Comparison of ENCODE assay signal across 8 mouse cellular contexts in the genomic region with DNA sequence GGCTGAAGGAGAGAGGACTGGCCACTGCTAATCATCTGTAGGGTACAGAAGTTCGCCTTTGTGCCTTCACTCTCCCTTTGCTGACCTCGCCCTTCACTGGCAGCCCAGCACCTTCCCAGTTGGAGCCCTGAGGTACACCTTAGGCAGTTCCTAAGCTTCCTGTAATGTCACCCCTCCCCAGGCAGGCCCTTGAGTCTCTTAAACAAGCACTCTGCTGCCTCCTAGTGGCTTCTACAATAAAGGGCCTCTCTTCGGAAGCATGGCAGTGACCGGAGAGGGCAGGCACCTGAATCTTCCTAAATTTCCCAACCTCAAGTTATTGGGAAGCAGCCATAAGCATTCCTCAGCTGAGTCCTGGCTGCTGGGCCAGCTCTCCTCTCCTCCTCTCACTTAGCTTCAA. TPM values are rescaled to one million over a fixed set of nuclear protein-coding genes. Genes with fewer than 3 reads are reported as not detected.
DNase-seq lines count a peak whose midpoint lies in the region; ATAC-seq and TF ChIP-seq lines count a peak whose summit lies in the region.

No protein-coding gene starts in this region.

- 14% methylated on average over 4 of the region's 4 CpGs for WGBS in forebrain, embryonic 16.5 days
- WGBS in hindbrain, postnatal 0 days, result 15% methylated on average over 4 of the region's 4 CpGs
- 13% methylated on average over 4 of the region's 4 CpGs for WGBS in stomach, embryonic 15.5 days

- no peaks in the 10 kb centered on the region for H3K36me3 ChIP-seq in forebrain, embryonic 16.5 days (ENCODE audit: control insufficient read depth, insufficient read depth)
- H3K36me3 ChIP-seq in hindbrain, postnatal 0 days (ENCODE audit: insufficient read depth, low read length), result no peaks in the 10 kb centered on the region
- no peaks in the 10 kb centered on the region for H3K36me3 ChIP-seq in stomach, embryonic 15.5 days

- no peaks in the 10 kb centered on the region for H3K9me3 ChIP-seq in forebrain, embryonic 16.5 days (ENCODE audit: control insufficient read depth, low read length)
- H3K9me3 ChIP-seq in hindbrain, postnatal 0 days (ENCODE audit: low read length), result no peaks in the 10 kb centered on the region
- no peaks in the 10 kb centered on the region for H3K9me3 ChIP-seq in stomach, embryonic 15.5 days

- H3K9ac ChIP-seq in forebrain, embryonic 16.5 days (replicated peaks; ENCODE audit: low read depth, low read length), result no peak overlapping the region
- H3K9ac ChIP-seq in hindbrain, postnatal 0 days (replicated peaks; ENCODE audit: low read length), result no peak overlapping the region
- H3K9ac ChIP-seq in stomach, embryonic 15.5 days, result no peak overlapping the region

- ATAC-seq in forebrain, embryonic 16.5 days, result 0 out of 2 replicates have a peak, but pooled peaks have one; percentile 31
- peak; percentile 58 for ATAC-seq in hindbrain, postnatal 0 days
- peak; percentile 95 for ATAC-seq in megakaryocyte-erythroid progenitor cell, adult 5-6 weeks (replicated peaks; ENCODE audit: low FRiP score, low TSS enrichment, poor library complexity, severe bottlenecking)
- ATAC-seq in stomach, embryonic 15.5 days (ENCODE audit: insufficient read depth, low FRiP score, low read depth), result peak; percentile 58; the same call in 1 of the 2 replicates

- no peaks in the 10 kb centered on the region; the same call in 1 of the 2 replicates for H3K27me3 ChIP-seq in forebrain, embryonic 16.5 days (replicated peaks; ENCODE audit: control insufficient read depth, insufficient read depth, low read length)
- H3K27me3 ChIP-seq in hindbrain, postnatal 0 days (ENCODE audit: insufficient read depth, low read length), result no peaks in the 10 kb centered on the region
- H3K27me3 ChIP-seq in stomach, embryonic 15.5 days (replicated peaks), result no peaks in the 10 kb centered on the region

- TF ChIP-seq CTCF in hindbrain, postnatal 0 days (IDR thresholded peaks at IDR 0.05; ENCODE audit: low read depth), result peak; percentile 83

- no peak overlapping the region for H3K4me3 ChIP-seq in forebrain, embryonic 16.5 days (replicated peaks; ENCODE audit: low read length)
- no peak overlapping the region for H3K4me3 ChIP-seq in hindbrain, postnatal 0 days (ENCODE audit: low read length)
- no peak overlapping the region for H3K4me3 ChIP-seq in stomach, embryonic 15.5 days (replicated peaks)

- intact Hi-C loops in left cerebral cortex, postnatal 10 days (cut with DNase I), result no loop called here

- no peaks in the 10 kb centered on the region for H3K4me1 ChIP-seq in forebrain, embryonic 16.5 days (replicated peaks; ENCODE audit: control insufficient read depth, insufficient read depth, low read length)
- H3K4me1 ChIP-seq in hindbrain, postnatal 0 days (ENCODE audit: insufficient read depth, low read length), result no peaks in the 10 kb centered on the region
- no peaks in the 10 kb centered on the region for H3K4me1 ChIP-seq in stomach, embryonic 15.5 days

- DNase-seq in urinary bladder, postnatal 25 days (ENCODE audit: low spot score), result peak; percentile 64
- no peak for DNase-seq in urinary bladder, postnatal 10 days (ENCODE audit: low spot score)
- peak; percentile 58 for DNase-seq in cerebellum, adult 11-12 months
- DNase-seq in hindbrain, postnatal 0 days (ENCODE audit: low spot score), result peak; percentile 88
- peak; percentile 67 to 78 for DNase-seq in left cerebral cortex, postnatal 10 days (ENCODE audit: extremely low spot score in 1 of 2, low spot score in 2 of 2)

- no peak overlapping the region for H3K4me2 ChIP-seq in forebrain, embryonic 16.5 days (ENCODE audit: low read length)
- H3K4me2 ChIP-seq in hindbrain, postnatal 0 days (ENCODE audit: low read depth, low read length), result no peak overlapping the region
- no peak overlapping the region for H3K4me2 ChIP-seq in stomach, embryonic 15.5 days

- H3K27ac ChIP-seq in forebrain, embryonic 16.5 days (ENCODE audit: low read length), result no peak overlapping the region
- no peak overlapping the region for H3K27ac ChIP-seq in hindbrain, postnatal 0 days
- H3K27ac ChIP-seq in stomach, embryonic 15.5 days, result no peak overlapping the region

RNA-seq across cellular contexts. Expression of a gene that starts 13.9 kb away (rescaled TPM):
- 207 and 220 TPM in 2 replicates for polyA plus RNA-seq in forebrain, embryonic 16.5 days (2015; fragmentation: Nextera tagmentation; extraction: Ambion mirVana)
- total RNA-seq in hindbrain, postnatal 0 days (2014; rRNA removed), result 228 and 229 TPM in 2 replicates
- 199 and 206 TPM in 2 replicates for polyA plus RNA-seq in hindbrain, postnatal 0 days (2015; fragmentation: Nextera tagmentation; extraction: Ambion mirVana)
- 100 to 1,000 TPM; 116 to 127 TPM for total RNA-seq in left cerebral cortex, postnatal 10 days (2021)
- total RNA-seq in megakaryocyte-erythroid progenitor cell, adult 5-6 weeks (2014; fragmentation: Nextera tagmentation), result 59.7 and 60.4 TPM in 2 replicates
- total RNA-seq in megakaryocyte-erythroid progenitor cell, adult 5-6 weeks (2017), result 23.4 and 35.3 TPM in 2 replicates
- 107 and 122 TPM in 2 replicates for polyA plus RNA-seq in stomach, embryonic 15.5 days (2015; fragmentation: Nextera tagmentation; extraction: Ambion mirVana)

RNA-seq across cellular contexts. Expression of a gene that starts 29.2 kb away (rescaled TPM):
- 111 and 129 TPM in 2 replicates for polyA plus RNA-seq in forebrain, embryonic 16.5 days (2015; fragmentation: Nextera tagmentation; extraction: Ambion mirVana)
- 90.2 and 94.2 TPM in 2 replicates for total RNA-seq in hindbrain, postnatal 0 days (2014; rRNA removed)
- 101 and 110 TPM in 2 replicates for polyA plus RNA-seq in hindbrain, postnatal 0 days (2015; fragmentation: Nextera tagmentation; extraction: Ambion mirVana)
- total RNA-seq in left cerebral cortex, postnatal 10 days (2021), result 100 to 1,000 TPM; 101 to 105 TPM
- 26.2 and 41.2 TPM in 2 replicates for total RNA-seq in megakaryocyte-erythroid progenitor cell, adult 5-6 weeks (2014; fragmentation: Nextera tagmentation)
- 1.4 and 3.5 TPM in 2 replicates for total RNA-seq in megakaryocyte-erythroid progenitor cell, adult 5-6 weeks (2017)
- 42.8 and 46.3 TPM in 2 replicates for polyA plus RNA-seq in stomach, embryonic 15.5 days (2015; fragmentation: Nextera tagmentation; extraction: Ambion mirVana)

RNA-seq across cellular contexts. Expression of a gene that starts 30.0 kb away (rescaled TPM):
- polyA plus RNA-seq in forebrain, embryonic 16.5 days (2015; fragmentation: Nextera tagmentation; extraction: Ambion mirVana), result 0.42 and 0.50 TPM in 2 replicates
- total RNA-seq in hindbrain, postnatal 0 days (2014; rRNA removed), result 0.86 and 1.3 TPM in 2 replicates
- 1.3 and 1.4 TPM in 2 replicates for polyA plus RNA-seq in hindbrain, postnatal 0 days (2015; fragmentation: Nextera tagmentation; extraction: Ambion mirVana)
- total RNA-seq in left cerebral cortex, postnatal 10 days (2021), result 1 to 10 TPM; 1.4 to 1.5 TPM
- not detected in 2 replicates for total RNA-seq in megakaryocyte-erythroid progenitor cell, adult 5-6 weeks (2014; fragmentation: Nextera tagmentation)
- total RNA-seq in megakaryocyte-erythroid progenitor cell, adult 5-6 weeks (2017), result not detected in 2 replicates
- polyA plus RNA-seq in stomach, embryonic 15.5 days (2015; fragmentation: Nextera tagmentation; extraction: Ambion mirVana), result 0.06 and 0.23 TPM in 2 replicates

RNA-seq across cellular contexts. Expression of a gene that starts 41.0 kb away (rescaled TPM):
- polyA plus RNA-seq in forebrain, embryonic 16.5 days (2015; fragmentation: Nextera tagmentation; extraction: Ambion mirVana), result 4.5 and 5.6 TPM in 2 replicates
- 1.8 and 3.6 TPM in 2 replicates for total RNA-seq in hindbrain, postnatal 0 days (2014; rRNA removed)
- polyA plus RNA-seq in hindbrain, postnatal 0 days (2015; fragmentation: Nextera tagmentation; extraction: Ambion mirVana), result 0.91 and 1.2 TPM in 2 replicates
- total RNA-seq in left cerebral cortex, postnatal 10 days (2021), result 100 to 1,000 TPM; 132 to 134 TPM
- total RNA-seq in megakaryocyte-erythroid progenitor cell, adult 5-6 weeks (2014; fragmentation: Nextera tagmentation), result not detected in 2 replicates
- total RNA-seq in megakaryocyte-erythroid progenitor cell, adult 5-6 weeks (2017), result not detected in 2 replicates
- polyA plus RNA-seq in stomach, embryonic 15.5 days (2015; fragmentation: Nextera tagmentation; extraction: Ambion mirVana), result 0.77 and 1.2 TPM in 2 replicates

Comparison
In these comparisons a context has a peak if more than half of its experiments do, and no peak if none do; other contexts are left out.
1. ATAC-seq: peak in every context shown above with its lines; median percentile 95 in megakaryocyte-erythroid progenitor cell, adult 5-6 weeks; 58 in hindbrain, postnatal 0 days; 58 in stomach, embryonic 15.5 days; 31 in forebrain, embryonic 16.5 days.